Mouse (Mus musculus): ENCODE results near the gene Tnik. TPM values are rescaled to one million over a fixed set of nuclear protein-coding genes. Genes with fewer than 3 reads are reported as not detected.

Gene Tnik
- total RNA-seq, 2 experiments from 2014 or later = 172 to 173 TPM

DNA sequence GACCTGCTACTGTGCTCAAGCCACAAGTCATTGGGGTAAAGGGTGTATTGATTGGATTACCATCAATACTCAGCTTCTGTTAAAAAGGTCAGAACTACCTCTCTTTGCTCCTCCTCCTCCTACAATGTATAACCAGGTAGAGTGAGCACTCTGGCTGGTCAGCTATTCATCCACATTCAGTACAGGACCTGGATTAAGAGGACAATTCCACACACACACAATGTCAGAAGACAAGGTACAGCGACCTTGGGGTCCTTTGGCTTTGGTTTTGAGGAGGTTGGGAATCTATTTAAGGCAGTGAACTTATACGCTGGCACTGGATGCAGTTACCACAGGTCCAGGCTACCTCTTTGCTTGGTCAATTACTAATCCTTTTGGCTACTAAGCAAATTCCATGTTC is 434.8 kb downstream of the Tnik start, which contains the start of gene Slc2a2:
Slc2a2 (plus strand) TSS at position 107 of the 400 bp plus-strand sequence.
- DNase-seq (ENCODE audit: low spot score in 2 of 2) = no peak

DNA sequence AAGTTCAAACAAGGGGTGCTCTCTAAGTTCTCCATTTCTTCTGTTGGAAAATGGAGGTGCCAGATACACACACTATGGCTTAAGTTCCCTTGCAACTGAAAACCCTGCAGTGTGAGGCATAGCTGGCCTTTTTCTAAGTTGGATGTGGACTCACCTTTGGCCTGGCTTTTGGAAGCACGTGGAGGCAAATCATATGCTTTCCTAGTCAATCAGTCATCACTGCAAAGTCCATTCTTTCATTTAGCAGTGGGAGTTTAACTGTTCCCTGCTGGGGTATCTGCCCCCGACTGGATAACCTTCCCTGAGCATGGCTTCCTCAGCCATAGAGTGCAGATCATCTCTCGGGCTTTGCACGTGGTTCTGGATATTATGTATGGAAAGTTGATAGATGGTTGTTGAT is 436.6 kb downstream of the Tnik start:
- DNase-seq (ENCODE audit: low spot score in 2 of 2) = no peak

DNA sequence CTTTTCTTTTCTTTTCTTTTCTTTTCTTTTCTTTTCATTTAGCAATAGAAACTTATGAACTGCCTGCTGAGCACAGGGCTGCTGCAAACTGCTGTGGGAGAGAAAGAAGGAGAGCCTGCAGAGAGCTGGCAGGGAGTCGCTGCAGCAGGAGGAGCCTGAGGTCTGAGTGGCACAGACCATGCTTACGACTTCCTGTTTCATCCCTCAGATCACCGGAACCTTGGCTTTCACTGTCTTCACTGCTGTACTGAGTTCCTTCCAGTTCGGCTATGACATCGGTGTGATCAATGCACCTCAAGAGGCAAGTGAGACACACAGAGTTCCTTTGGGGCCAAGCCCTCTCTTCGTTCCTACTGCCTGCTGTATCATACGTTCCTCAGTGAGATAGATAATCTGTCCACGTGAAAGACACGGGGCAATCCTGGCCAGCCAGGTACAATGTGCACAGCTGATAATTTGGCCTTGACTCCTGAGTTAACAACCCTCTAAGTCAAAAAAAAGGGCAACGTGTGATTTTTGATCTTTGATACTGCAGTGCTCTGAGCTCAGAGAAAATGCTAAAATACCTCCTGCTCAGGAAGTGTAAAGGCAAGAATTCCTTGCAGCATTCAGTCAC is 442.6 kb downstream of the Tnik start:
- no peak for DNase-seq (ENCODE audit: low spot score in 2 of 2)

DNA sequence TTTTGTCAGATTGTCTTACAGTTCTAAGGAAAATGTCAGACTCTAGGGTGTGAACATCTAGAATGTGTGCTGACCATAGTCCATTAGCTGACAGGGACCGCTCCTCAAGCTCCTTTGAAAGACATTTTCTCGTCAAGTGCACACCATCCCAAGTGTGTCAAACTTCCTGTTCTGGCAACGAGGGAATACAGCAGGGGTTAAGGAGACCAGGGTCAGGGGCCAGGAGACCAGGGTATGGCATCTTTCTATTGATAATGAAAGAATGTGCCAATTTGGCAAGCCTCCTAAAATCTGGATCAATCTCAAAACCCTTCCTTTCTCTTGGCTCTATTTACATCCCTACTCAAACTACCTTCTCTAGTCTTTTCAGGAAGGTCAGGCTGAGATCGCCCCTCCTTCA is 443.7 kb downstream of the Tnik start:
- DNase-seq (ENCODE audit: low spot score in 2 of 2) = no peak

DNA sequence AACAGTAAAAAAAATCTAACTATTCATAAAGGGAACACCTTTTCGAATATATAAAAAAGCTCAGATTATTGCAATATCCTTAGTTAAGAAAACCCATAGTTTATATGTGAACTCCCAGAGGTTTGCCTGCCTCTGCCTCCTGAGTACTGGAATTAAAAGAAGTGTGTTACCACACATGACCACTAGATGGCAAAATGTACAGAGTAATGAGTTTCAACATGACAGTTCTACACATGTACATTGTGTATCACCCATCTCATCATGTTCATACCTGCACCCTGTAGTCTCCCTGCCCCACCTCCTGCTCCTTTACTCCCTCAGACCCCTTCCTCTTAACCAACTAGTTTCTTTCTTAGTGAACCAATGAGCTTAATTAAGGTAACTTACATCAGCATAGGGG is 446.7 kb downstream of the Tnik start:
- DNase-seq (ENCODE audit: low spot score in 2 of 2) = no peak

DNA sequence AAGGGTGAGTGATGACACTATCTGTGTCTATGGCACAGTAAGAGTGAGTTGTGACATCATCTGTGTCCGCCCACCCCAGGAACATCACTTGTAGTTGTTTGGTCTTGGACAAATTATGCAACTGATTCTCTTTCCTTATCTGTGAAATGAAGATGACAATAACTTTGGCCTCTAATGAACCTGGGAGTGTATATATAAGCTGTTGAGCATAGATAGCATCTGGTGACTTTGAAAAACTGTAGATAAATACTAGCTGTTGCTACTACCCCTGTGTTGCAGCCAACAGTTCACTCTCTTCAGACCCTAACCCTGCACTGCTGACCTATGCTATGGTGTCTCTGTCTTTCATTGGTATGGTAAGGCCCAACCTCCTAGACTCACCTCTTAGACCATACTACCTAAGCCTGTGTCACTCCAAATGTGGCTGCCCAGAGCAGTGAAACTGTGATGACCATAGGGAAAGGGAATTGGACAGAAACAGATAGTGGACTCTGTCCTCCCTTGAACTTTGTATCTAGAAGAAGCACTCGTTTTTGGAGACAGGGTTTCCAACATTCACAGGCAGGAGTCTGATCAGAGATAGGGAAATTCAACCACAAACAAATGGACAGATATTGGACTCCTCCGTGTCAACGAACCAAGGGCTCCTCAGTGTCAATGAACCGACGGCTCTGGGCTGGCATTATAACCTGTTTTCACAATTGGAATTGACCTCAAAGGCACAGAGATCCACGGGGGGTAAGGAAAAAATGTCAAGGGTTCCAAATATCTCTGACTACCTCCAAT is 451.1 kb downstream of the Tnik start:
- no peak for DNase-seq (ENCODE audit: low spot score in 2 of 2)

DNA sequence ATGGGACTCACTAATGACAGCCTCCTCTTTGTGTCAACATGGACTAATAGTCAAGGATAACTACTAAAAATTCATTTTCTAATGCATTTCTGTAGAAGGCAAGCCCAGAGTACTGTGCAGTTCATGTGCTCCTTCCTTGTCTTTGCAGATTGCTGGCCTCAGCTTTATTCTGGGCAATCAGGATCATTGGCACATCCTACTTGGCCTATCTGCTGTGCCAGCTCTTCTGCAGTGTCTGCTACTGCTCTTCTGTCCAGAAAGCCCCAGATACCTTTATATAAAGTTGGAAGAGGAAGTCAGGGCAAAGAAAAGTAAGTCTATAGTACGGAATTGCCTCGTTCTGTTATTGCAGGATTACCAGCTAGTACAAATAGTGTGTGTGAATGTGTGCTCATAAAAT is 455.5 kb downstream of the Tnik start:
- no peak for DNase-seq (ENCODE audit: low spot score in 2 of 2)

DNA sequence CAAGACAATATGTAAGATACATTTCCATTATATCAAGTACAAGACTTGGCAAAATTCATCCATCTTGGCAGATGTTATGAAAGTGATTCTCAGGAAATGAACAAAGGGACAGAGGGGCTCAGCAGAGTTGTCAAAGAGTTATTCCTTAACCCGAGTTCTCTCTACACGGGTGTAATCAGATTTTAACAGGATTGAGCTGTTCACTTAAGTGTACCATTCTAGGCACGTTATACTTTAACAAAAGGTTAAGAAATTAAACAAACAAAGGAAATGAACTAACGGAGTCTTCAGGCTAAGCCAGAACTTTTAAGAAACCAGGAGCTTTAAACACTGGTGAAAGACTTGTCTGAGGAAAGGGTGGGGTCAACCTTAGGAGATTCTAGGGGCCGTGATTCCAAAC is 458.2 kb downstream of the Tnik start:
- DNase-seq (ENCODE audit: low spot score in 2 of 2) = no peak

DNA sequence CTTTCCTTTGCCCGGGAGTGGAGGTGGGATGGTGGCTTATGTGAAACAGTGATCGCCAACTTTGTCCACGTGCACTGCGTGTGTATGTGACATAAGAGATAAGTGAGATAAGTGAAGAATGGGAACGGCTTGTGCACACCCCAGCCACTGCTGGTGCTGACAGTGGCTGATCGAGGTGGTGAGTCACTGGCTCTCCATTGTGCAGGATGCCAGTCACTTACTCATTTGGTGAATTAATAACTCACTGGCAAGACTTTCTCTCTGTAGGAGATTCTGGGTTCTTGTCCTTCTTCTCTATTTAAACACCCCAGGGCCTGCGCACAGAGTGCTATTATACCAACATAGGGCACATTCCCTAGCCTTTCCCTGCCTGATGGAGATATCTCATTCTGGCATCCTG is 458.8 kb downstream of the Tnik start:
- no peak for DNase-seq (ENCODE audit: low spot score in 2 of 2)

DNA sequence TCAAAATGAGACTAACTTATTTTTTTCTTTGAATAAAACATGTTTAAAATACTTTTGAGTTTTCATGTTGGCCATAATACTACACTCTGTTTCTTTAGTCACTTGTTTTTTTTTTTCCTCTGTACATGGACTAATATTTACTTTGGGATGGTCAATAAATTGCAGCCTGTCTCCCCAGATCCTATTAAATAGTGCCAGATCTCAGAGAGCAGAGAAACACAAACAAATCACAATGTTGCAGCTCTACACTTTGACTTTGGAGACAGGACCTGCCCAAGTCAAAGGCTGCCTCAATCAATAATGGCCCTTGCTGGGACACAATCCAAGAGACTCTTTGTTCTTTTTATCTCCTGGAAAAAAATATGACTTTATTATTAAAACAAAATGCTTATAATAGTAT is 459.5 kb downstream of the Tnik start:
- DNase-seq (ENCODE audit: low spot score in 2 of 2) = no peak

DNA sequence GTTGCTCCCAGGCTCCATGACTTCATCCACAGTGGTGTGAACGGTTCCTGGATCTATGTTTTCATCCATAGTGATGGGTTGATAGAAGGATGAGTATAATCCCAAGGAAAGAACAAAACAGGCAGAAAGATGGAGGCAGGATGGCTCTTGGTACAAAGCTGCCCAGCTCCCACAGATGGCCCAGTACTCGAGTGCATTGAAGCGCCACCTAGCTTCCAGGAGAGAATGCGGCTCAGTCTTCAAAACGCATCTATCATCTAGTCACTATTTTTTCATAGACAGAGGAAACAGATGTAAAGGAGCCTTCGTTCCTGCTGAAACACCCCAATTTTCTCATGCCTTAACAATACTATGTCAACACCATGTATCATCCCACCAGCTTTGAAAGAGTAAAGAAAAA is 460.5 kb downstream of the Tnik start:
- no peak for DNase-seq (ENCODE audit: low spot score in 2 of 2)

DNA sequence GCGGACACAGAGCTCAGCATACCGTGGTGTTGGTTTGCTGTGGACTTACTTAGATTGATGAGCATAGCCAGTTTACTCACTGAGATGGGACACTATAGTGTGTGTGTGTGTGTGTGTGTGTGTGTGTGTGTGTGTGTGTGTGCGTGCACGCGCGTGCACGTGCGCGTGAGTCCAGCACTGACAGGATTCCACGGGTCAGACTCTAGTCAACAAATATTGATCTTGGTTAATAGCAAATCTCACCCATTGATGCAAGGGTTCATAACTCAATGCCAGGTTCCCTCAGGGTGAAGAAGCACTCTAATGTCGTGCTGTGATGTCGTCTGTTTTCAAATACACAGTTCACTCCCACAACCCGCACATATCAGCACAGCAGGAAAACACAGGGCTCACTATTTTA is 462.2 kb downstream of the Tnik start:
- DNase-seq (ENCODE audit: low spot score in 2 of 2) = no peak

Small RNAs within 50 kb of the gene (microRNA-seq; reads per million reads assigned to microRNA genes)
- 0.99 to 1.1 reads per million in 2 experiments for gene Mir466q

Measured in left cerebral cortex, adult 18-20 months (tissue).